Mouse (Mus musculus) liver, adult 2 months (tissue): Measurements from ENCODE around the gene Tsc1.

ENCODE experiments used
- CTCF ChIP-seq: fragments of 200-500 bp; IDR thresholded peaks from 2 replicates; pipeline ENCODE4 v1.5.1; 2011; ENCODE audit warnings: low read depth, low read length, control low read depth
- POLR2A ChIP-seq: fragments of 200-500 bp; IDR thresholded peaks from 2 replicates; pipeline ENCODE4 v1.6.1; 2011; ENCODE audit warnings: low read length, control low read depth; ENCODE audit not compliant: insufficient read depth; ENCODE audit errors: extremely low read depth

GRCm38 (mm10) chr2:28692692-28693091, 51.7 kb downstream of the Tsc1 start:
- TF ChIP-seq POLR2A (no peak), CTCF (no peak)
